Mouse (Mus musculus): Measurements from ENCODE around the gene Tas2r143.

Tas2r143 gene

DNA sequence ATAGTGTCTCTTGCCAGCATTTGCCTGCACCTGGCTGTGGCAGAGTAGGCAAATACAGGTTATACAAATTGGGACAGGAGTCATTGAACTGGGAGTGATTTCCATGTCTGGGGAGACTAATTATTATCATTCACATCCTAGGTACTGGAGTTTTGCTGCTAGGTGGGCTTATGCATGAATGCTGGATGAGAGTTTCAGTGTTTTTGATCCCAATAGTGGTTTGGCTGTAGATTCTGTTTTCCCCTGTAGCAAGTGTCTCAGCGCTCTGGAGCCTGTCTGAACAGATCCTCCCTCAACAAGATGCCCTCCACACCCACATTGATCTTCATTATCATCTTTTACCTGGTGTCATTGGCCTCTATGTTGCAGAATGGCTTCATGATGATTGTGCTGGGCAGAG lies at the start of gene Tas2r143:
Tas2r143 (plus strand) TSS at position 301 of the 400 bp plus-strand sequence.
- no peak for DNase-seq

GRCm38 (mm10) chr6:42350968-42351775 lies 48.9 kb upstream of the Tas2r143 start:
- DNase-seq = peak in 1 of 2 experiments; percentile 39

DNA sequence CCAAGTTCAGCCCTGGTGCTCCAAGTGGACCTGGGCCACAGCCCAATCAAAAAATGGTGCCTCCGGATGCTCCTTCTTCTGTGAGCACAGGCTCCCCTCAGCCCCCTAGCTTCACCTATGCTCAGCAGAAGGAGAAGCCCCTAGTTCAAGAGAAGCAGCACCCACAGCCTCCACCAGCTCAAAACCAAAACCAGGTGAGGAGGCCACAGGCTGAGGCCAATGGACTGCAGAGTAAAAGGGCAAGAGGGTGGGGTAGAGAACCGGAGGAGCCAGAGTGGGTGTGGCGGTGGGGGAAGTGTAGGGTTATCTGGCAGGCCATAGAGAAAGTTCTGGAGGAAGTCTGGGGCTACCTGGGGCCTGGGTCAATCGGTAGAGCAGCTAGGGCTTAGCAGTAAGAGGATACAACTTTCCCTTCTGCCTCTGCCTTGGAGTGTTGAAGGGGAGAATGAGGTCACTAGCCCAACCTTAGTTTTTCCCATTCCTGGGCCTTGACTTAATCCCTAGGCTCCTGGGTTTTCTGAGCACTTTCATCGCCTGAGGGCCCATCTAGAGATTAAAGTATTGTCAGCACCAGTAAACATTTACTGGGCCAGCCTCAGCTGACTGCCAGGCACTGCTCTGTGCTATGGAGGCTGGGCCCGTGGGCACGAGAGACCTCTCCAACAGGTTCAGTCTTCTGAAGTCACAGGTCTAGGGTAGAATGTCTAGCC lies 48.1 kb upstream of the Tas2r143 start:
- peak in 1 of 2 experiments; percentile 69 for DNase-seq

- no peak for DNase-seq
These were observed 47.6 kb upstream of the Tas2r143 start for GRCm38 (mm10) chr6:42352486-42352846.

DNA sequence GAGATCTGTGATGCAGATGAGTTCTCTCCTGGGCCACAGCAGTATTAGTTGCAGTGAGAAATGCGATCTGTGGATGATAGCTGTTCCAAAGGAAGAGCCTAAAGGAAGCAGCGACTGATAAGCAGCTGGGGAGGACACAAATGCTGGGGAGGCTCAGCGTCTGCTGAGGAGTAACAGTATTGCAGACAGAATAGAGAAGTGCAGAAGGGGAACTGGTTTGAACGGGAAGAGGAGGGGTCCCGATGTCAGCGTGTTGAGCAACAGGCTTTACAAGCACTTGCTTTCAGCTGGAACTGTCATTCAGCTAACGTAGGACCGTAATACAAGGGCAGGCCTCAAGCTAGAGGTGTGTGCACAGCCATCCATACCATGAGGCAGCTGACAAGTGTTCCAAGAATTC lies 46.9 kb upstream of the Tas2r143 start:
- DNase-seq = peak in 1 of 2 experiments; percentile 29

DNA sequence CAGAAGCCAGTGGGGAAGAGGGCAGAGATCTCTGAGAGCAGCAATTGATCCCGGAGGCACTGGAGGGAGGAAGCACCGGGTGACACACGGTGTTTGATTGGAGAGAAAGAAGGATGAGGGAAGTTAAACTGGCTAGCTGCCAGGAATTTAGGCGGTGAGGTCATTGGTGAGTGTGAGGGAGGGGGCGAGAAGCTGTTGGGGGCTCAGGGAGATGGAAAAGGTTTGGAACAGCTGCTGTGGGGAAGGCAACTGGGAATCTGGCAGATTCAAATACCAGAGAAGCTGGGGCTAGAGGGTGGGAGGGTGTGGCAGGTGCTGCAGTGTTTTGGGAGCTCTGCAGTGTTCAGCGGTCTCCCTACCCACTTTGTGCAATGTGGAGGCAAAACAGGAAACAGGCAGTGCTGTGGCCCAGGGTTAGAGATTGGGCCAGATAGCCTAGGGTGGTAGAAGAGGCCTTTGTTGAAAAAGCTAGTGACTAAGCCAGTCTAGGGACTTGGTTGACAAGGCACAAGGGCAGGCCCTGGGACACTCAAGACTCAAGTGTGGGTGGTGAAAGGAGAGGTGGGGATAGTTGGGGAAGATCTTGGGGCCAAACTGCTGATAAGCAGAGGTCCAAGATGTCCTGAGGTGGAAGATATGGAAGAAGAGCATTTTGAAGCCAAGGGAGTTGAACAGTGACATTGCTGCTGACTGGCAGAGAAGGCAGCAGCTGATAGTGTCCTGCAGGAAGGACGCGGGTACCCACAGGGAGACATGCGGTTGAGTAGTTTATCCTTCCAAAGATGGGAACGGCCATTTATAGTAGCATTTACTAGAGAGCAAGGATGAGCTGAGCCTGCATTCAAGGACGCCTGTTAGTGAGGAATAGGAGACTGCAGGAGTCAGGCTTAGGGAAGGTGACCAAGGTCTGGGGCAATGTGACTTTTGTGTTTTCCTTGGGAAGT lies 45.7 kb upstream of the Tas2r143 start:
- DNase-seq = peak in 1 of 2 experiments; percentile 32

DNA sequence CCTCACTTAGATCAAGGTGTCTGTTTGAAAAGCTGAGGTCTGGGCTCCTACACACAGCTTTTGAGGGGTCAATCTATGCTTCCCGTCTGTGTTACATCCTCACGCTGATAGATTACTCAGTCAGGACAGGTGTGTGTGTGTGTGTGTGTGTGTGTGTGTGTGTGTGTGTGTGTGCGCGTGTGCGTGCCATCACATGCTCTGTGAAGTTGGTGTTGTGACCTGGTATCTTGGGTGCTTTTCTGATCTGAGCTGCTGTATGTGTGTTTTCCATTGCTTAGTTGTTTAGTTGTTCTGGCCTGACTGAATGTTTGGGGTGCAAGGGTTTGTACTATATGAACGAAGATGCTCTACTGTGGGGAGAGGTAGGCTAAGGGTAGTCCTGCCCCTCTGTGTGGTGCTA lies 44.7 kb upstream of the Tas2r143 start:
- DNase-seq = peak in 1 of 2 experiments; percentile 17

- DNase-seq = peak in 1 of 2 experiments; percentile 32
These were observed 44.0 kb upstream of the Tas2r143 start for GRCm38 (mm10) chr6:42355794-42356600.

- peak in 1 of 2 experiments; percentile 24 for DNase-seq
These were observed 43.1 kb upstream of the Tas2r143 start for GRCm38 (mm10) chr6:42356913-42357312.

DNA sequence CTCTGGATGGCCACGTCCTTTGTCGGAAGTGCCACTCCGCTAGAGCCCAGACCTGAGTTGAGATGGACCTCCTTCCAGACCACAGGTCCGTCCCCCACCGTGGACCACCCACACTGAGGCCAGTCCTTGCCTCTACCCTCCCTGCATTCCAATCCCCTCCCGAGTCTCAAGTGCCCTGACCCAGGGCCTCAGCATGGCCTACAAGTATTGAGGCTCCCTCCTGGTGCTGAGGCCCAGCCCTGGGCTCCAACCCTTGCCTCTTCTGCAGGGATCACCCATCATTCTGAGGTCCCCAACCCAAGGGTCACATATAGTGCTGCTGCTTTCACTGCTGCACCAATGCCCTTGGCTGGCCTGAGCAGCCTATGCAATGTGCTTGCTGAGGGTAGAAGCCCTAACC lies 42.1 kb upstream of the Tas2r143 start:
- peak in 1 of 2 experiments; percentile 31 for DNase-seq

DNA sequence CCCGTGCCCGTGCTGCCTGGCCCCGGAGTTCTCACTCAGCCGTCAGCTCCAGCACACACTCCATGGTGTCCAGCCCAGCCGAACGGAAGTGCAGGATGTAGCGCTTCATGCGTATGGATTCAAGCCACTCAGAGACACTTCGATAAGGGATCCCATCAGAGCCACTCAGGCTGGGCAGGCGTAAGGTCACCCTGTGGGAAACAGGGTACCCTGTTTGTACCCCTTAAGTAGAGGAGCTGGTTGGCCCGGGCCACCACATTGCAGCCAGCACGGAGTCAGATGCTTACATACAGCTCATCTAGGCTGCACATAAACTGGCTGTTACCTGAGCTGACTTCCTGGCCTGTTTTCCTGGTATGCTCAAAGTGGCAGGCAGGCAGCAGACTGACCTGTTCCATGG lies 41.1 kb upstream of the Tas2r143 start:
- peak in 1 of 2 experiments; percentile 30 for DNase-seq

DNA sequence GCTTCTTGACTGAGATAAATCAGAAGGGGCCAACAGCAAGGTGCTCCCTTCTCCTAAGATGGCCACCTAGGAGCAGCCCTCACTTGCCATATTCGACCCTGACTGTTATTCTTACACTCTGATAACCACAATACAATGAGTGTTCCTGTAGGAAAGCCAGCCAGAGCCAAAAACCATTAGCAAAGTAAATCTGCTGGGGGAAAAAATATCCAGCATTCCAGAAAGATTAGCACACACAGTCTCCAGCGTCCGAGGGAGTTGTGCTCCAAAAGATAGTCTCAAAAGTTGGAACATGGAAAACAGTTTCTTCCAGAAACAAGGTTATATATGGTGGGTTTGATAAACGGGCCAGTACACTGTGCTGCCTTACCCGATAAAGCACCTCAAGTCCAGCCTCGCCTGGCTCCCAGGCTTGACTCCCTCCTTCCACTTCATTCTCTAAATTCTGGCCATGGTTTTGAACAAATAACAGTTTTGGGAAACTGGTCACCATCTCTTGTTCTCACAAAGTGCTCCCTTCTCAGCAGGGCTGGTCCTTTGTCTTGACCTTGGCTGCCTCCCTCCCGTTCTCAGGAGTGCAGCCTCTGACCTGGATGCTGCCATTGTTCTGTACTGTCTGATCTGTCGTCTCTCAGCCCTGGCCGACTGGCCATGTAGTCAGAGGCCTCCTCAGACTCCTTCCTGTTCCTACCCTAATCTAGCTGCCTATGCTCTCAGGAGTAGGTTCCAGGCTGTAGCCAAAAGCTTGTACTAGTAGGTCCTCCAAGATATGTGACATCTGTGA lies 40.5 kb upstream of the Tas2r143 start:
- peak in 1 of 2 experiments; percentile 27 for DNase-seq

DNA sequence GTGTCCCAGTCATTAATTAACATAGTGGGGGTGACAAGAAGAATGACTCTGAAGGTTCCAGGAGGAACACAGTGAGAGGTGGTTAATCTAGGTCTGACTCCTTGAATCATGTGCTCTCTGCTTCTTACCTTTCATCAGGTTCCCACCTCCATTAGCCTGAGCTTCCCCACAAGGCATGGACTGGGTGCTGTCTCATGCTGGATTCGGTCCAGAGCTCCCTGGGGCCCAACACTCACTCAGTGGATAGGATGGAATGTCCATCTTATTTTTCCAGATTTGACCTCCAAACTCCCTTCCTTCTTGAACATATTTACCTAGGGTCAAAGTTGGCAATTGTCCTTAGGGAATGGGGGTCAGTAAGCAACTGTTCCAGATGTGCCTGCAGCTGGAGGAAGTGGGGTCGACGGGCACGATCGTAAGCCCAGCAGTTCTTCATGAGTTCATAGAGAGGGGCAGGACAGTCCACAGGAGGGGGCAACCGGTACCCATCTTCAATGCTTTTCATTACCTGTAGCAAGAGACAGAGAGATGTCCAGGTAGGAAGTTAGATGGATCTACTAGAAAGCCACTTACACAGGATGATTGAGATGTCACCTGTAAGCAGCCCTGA lies 39.7 kb upstream of the Tas2r143 start:
- peak in 1 of 2 experiments; percentile 32 for DNase-seq

DNA sequence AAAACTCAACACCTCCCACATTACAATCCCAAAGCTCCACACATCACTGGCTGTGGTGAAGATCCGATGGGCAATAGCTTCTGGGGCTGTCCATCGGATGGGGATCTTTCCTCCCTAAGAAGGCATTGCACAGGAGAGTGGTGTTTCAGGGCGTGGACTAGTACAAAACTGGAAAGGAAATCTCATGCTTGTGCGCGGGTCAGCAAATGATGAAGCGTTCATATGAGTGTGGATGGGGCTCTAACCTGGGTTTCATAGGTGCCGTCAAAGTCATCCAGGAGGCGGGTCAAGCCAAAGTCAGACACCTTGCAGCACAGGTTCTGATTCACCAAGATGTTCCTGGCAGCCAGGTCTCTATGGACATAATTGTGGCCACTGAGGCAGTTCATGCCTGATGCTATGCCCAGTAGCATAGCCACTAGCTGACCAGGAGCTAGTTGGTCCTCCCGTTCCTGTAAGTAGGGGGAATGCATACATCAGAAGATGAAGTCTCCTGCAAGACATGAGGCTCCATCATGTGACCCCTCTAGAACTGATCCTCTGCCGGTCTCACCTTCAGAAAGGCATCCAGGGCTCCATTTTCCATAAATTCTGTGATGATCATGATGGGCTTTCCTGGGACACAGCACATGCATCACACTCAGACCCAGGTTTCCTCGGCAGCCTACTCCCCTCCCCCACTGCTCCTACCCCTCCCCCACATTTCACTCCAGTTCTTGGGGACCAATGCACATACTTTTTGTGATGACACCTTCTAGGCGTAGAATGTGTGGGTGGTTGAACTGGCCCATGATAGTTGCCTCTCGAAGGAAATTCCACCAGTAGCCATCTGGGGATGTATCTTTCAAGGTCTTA lies 38.8 kb upstream of the Tas2r143 start:
- DNase-seq = peak in 1 of 2 experiments; percentile 21

DNA sequence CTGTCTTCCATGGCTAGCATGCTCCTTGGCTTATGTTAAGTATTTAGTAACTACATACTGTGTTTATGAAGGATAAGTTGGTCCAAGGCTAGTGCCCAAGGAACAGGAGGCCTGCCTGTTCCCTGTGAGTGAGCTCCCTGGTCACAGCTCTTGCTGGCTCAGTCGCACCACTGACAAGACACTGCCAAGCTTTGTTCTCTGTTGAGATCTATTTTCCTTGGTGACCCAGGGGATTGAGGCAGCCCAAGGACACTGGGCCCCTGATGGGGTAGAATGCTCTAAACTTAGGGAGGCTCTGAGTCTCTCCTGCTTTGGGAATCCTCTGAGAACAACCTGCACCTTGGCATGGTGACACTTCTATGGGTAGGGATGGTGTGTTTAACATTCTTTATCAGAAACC lies 38.0 kb upstream of the Tas2r143 start:
- DNase-seq = peak in 1 of 2 experiments; percentile 17

DNA sequence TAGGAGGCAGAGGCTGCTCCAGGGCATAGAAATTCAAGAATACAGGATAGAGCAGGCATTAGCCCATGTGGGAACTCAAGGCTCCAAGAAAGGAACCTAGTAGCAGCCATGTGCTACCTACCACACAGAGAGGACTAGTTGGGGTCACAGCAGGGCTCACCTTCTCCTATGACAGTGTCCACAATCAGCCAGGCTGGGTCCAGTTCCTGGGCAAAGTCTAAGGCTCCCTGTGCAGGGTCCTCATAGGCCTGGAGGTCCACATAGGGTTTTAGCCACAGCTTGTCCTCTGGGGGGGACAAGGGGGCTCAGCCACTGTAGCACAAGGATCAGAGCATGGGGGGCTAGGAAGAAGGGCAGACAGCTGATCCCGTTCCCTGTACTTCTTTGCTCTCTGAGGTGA lies 37.5 kb upstream of the Tas2r143 start:
- peak in 1 of 2 experiments; percentile 19 for DNase-seq

DNA sequence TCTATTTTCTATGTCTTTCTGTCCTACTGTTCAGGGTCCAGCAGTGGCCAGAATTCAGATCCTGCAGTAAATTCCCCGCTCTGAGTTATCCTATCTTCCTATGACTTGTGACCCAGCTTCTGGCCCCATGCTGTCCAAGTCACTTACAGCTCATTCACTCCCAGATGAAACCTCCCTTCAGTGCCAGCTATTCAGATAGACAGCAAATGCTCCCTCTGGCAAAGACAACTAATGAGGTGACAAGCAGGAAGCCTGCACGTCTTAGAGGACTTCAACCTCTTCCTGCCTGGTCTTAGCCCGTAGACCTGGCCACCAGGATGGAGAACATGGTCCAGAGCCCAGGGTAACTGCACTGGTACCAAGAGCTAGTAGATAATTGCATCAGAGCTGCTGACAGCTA lies 37.1 kb upstream of the Tas2r143 start:
- no peak for DNase-seq

DNA sequence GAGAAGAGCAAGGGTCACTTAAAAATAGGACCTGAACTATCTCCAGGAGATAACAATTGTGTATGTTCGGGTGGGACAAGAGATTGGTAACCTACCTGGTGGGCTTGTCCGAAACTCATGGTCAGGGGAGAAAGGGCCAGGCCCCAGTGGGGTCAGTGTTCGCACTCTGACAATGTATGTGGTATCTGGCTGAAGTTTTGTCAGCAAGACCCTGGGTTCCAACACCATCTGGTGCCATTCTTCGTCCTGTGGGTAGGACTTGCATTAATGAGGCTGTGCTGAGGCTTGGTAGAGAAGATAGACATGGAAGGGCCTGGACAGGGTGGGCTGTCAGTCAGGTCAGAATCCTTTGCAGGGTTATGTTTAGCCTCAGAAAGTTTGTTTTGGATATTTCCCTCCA lies 36.0 kb upstream of the Tas2r143 start:
- peak in 1 of 2 experiments; percentile 25 for DNase-seq

- peak in 1 of 2 experiments; percentile 23 for DNase-seq
These were observed 35.4 kb upstream of the Tas2r143 start for GRCm38 (mm10) chr6:42364607-42365006.

- no peak for DNase-seq
These were observed 34.8 kb upstream of the Tas2r143 start for GRCm38 (mm10) chr6:42365215-42365614.
